Mouse (Mus musculus): ENCODE data around the gene Ccdc124. TPM values are rescaled to one million over a fixed set of nuclear protein-coding genes. Genes with fewer than 3 reads are reported as not detected.

Gene Ccdc124
- polyA plus RNA-seq, 1 experiment from 2014 or later = 162 TPM

GRCm38 (mm10) chr8:70851837-70852236 lies 21.9 kb downstream of the Ccdc124 start:
- no peak overlapping the region for H3K27ac ChIP-seq (replicated peaks)
- peaks cover 17% of the 10 kb centered on the region for H3K4me1 ChIP-seq
- no peak overlapping the region for H3K4me3 ChIP-seq (replicated peaks)
- no peaks in the 10 kb centered on the region for H3K9me3 ChIP-seq (replicated peaks)
- no peak for ATAC-seq (ENCODE audit: low FRiP score)
- no peak overlapping the region for H3K4me2 ChIP-seq
- no peak overlapping the region for H3K9ac ChIP-seq (replicated peaks)
- peaks cover 12% of the 10 kb centered on the region; the same call in 1 of the 2 replicates for H3K36me3 ChIP-seq
- WGBS = 45% methylated on average over 6 of the region's 6 CpGs
- H3K27me3 ChIP-seq (replicated peaks) = no peaks in the 10 kb centered on the region

DNA sequence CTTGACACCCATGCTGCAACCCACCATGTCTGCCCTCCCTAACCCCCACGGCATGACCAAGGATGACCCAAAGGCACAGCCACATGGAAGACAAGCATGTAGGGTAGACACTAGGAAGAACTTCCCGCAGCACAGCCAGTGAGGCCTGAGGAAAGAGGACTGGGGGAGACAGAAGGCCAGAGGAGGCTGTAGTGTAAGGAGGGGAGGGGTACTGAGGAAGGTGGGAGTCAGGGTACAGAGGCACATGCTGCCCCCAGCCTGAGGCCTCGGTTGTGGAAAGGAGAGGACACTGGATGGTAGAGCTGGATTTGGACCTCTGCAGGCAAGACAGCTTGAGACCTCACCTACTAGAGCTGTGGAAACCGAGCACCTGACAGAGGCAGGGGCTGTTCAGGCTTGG lies 22.8 kb downstream of the Ccdc124 start:
- 85% methylated on average over 4 of the region's 4 CpGs for WGBS
- Histone ChIP-seq H3K36me3 (peaks cover 12% of the 10 kb centered on the region; the same call in 1 of the 2 replicates), H3K9me3 (replicated peaks) (no peaks in the 10 kb centered on the region), H3K27ac (replicated peaks) (no peak overlapping the region), H3K4me1 (peaks cover 10% of the 10 kb centered on the region), H3K4me3 (replicated peaks) (no peak overlapping the region), H3K9ac (replicated peaks) (no peak overlapping the region), H3K4me2 (no peak overlapping the region), H3K27me3 (replicated peaks) (no peaks in the 10 kb centered on the region)
- no peak for ATAC-seq (ENCODE audit: low FRiP score)

DNA sequence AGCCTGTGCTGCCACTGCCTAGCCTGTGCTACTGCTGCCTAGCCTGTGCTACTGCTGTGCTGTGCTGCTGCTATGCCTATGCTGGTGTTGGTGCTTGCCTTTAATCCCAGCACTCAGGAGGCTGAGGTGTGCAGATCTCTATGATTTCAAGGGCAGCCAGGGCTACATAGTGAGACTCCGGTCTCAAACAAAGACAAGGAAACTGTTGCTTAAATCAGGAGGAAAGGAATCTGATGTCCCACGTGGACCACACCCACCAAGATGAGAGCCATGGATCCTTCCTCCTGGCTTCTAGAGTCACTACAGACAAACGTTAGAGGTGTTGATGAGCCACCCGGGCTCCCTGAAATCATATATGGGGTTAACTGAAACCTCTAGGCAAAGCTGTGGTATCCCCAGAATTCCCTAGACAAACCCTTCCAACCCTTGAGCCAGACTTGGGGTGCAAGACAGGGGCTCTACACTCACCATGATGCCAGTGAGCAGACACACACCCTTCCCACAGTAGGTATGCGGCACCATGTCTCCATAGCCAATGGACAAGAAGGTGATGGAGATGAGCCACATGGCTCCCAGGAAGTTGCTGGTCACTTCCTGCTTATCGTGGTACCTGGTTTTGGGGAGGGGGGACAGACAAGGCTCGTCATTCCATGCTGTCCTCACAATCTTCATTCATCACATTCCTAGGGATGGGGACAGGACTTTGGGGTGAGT lies 23.4 kb downstream of the Ccdc124 start:
- H3K27me3 ChIP-seq (replicated peaks) = no peaks in the 10 kb centered on the region
- 84% methylated on average over 7 of the region's 7 CpGs for WGBS
- H3K27ac ChIP-seq (replicated peaks) = no peak overlapping the region
- no peak overlapping the region for H3K9ac ChIP-seq (replicated peaks)
- peaks cover 8% of the 10 kb centered on the region for H3K4me1 ChIP-seq
- no peak for ATAC-seq (ENCODE audit: low FRiP score)
- no peak overlapping the region for H3K4me3 ChIP-seq (replicated peaks)
- H3K36me3 ChIP-seq = peaks cover 12% of the 10 kb centered on the region; the same call in 1 of the 2 replicates
- H3K9me3 ChIP-seq (replicated peaks) = no peaks in the 10 kb centered on the region
- H3K4me2 ChIP-seq = no peak overlapping the region

DNA sequence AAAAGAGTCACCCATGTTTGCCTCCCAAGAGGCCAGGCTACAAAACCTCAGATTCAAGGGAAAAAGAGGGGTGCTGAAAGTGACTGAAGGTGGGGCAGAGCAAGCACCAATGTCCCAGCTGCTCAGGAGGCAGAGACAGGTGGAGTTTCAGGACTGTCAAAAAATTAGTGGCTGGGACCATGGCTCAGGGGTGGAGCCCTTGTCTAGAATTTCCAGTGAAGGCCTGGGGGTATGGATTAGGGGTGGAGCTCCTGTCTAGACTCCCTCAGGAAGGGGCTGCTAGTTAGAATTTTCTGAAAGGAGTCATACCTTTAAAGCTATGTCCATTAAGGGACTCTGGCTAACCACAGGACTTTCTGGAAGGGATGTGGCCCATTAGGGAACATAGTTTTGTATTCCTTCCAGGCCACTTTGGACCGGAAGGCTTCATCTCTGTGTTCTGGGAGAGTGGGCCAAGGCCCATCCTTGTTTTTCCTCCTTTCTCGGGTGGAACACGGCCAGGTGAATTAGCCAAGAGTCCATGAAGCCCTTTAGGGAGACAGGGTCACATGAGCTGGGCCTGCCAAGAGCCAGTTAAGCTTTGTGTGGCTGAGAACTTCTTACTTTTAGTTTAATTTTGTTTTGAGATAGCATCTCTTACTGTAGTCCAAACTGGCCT lies 24.3 kb downstream of the Ccdc124 start:
- no peak for ATAC-seq (ENCODE audit: low FRiP score)
- Histone ChIP-seq H3K36me3 (peaks cover 12% of the 10 kb centered on the region; the same call in 1 of the 2 replicates), H3K27me3 (replicated peaks) (no peaks in the 10 kb centered on the region), H3K4me3 (replicated peaks) (no peak overlapping the region), H3K4me2 (no peak overlapping the region), H3K9me3 (replicated peaks) (no peaks in the 10 kb centered on the region), H3K27ac (replicated peaks) (no peak overlapping the region), H3K4me1 (peaks cover 8% of the 10 kb centered on the region; the same call in 1 of the 2 replicates), H3K9ac (replicated peaks) (no peak overlapping the region)
- WGBS = 86% methylated on average over 3 of the region's 3 CpGs

DNA sequence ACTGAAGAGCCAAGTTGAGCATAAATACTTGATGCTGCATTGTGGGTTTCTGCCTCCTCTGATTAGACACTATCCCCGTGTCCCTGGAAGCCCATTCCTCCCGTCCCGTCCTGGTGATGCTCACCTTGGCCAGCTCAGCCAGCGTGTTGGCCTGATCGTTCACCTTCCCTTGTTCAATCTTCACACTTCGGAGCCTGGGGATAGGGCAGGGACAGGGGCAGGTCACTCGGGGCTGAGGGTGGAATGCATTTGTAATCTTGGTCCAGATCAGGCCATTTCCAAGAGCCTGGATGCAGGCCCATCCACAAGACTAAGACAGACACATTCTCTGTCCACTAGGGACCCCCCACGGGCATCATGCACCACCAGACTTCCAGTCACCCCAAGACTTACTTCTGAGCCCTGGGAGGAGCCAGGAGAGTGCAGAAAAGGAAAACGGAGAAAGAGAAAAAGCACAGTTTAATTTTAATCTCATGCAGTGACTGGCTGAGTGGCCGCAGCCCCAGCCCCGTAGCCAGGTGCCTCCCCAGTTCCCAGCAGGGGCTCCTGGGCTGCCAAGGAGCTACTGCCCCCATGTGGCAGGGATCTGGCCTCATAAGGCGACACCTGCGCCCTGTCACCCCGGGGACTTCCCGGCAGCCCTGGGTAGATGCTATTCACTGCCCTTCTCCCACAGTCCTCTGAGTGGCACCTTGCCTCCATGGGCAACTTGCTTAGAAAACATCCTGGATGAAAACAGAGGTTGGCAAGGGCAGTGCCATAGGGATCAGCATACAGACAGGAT lies 27.2 kb downstream of the Ccdc124 start:
- no peak overlapping the region for H3K4me3 ChIP-seq (replicated peaks)
- no peak overlapping the region for H3K4me2 ChIP-seq
- H3K9me3 ChIP-seq (replicated peaks) = no peaks in the 10 kb centered on the region
- ATAC-seq (ENCODE audit: low FRiP score) = no peak
- no peaks in the 10 kb centered on the region for H3K27me3 ChIP-seq (replicated peaks)
- H3K27ac ChIP-seq (replicated peaks) = no peak overlapping the region
- peaks cover 10% of the 10 kb centered on the region; the same call in 1 of the 2 replicates for H3K36me3 ChIP-seq
- 57% methylated on average over 15 of the region's 15 CpGs for WGBS
- H3K9ac ChIP-seq (replicated peaks) = no peak overlapping the region
- H3K4me1 ChIP-seq = peaks cover 4% of the 10 kb centered on the region; the same call in 1 of the 2 replicates

- Histone ChIP-seq H3K36me3 (peaks cover 7% of the 10 kb centered on the region; the same call in 1 of the 2 replicates), H3K4me1 (peaks cover 16% of the 10 kb centered on the region), H3K27ac (replicated peaks) (no peak overlapping the region), H3K4me2 (no peak overlapping the region), H3K4me3 (replicated peaks) (no peak overlapping the region), H3K9ac (replicated peaks) (no peak overlapping the region), H3K9me3 (replicated peaks) (no peaks in the 10 kb centered on the region), H3K27me3 (replicated peaks) (no peaks in the 10 kb centered on the region)
- 40% methylated on average over 5 of the region's 5 CpGs for WGBS
- no peak for ATAC-seq (ENCODE audit: low FRiP score)
Observed at GRCm38 (mm10) chr8:70845108-70845507, 28.6 kb downstream of the Ccdc124 start.

DNA sequence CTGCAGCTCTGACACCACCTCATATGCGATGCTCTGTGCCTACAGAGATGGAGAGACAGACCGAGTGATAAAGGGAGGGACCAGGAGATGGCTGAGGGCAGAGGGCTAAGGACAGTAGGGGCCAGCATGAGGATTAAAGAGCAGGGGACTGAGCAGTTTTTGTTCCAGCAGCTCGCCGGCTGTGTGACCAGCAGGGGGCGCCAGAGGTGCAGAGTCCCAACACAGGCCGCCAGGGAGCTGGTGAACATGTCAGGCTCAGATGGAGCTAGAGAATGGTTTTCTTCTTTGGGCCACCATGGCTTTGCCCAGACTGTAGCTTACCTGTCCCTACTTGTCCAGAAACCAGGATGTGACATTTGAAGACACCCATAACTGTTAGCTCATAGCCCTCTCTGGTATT lies 29.2 kb downstream of the Ccdc124 start:
- Histone ChIP-seq H3K4me1 (peaks cover 19% of the 10 kb centered on the region), H3K4me3 (replicated peaks) (no peak overlapping the region), H3K9ac (replicated peaks) (no peak overlapping the region), H3K36me3 (peaks cover 5% of the 10 kb centered on the region; the same call in 1 of the 2 replicates), H3K27me3 (replicated peaks) (no peaks in the 10 kb centered on the region), H3K9me3 (replicated peaks) (no peaks in the 10 kb centered on the region), H3K27ac (replicated peaks) (no peak overlapping the region), H3K4me2 (no peak overlapping the region)
- WGBS = 2% methylated on average over 6 of the region's 6 CpGs
- no peak for ATAC-seq (ENCODE audit: low FRiP score)

DNA sequence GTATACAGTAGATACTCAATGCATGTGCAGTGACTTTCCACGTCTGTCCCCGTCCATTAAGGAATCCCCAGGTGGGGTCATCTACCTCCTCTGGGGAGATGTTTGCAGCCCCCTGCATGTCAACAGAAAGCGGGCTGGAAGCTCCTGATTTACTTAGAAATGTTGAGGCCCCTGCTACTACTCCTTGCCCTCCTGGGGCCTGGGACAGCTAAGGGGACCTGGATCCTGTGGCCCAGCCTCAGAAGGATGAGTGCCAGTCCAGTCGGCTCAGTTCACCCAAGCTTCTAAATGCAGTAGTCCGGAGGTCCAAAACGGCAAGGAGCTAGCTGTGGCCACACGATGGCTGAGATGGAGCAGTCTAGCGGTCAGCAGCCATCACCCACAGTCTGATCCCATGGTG lies 29.8 kb downstream of the Ccdc124 start:
- no peak overlapping the region for H3K4me2 ChIP-seq
- ATAC-seq (ENCODE audit: low FRiP score) = no peak
- peaks cover 19% of the 10 kb centered on the region for H3K4me1 ChIP-seq
- 86% methylated on average over 8 of the region's 8 CpGs for WGBS
- no peak overlapping the region for H3K27ac ChIP-seq (replicated peaks)
- H3K27me3 ChIP-seq (replicated peaks) = no peaks in the 10 kb centered on the region
- no peak overlapping the region for H3K9ac ChIP-seq (replicated peaks)
- H3K9me3 ChIP-seq (replicated peaks) = no peaks in the 10 kb centered on the region
- H3K4me3 ChIP-seq (replicated peaks) = no peak overlapping the region
- peaks cover 5% of the 10 kb centered on the region; the same call in 1 of the 2 replicates for H3K36me3 ChIP-seq

DNA sequence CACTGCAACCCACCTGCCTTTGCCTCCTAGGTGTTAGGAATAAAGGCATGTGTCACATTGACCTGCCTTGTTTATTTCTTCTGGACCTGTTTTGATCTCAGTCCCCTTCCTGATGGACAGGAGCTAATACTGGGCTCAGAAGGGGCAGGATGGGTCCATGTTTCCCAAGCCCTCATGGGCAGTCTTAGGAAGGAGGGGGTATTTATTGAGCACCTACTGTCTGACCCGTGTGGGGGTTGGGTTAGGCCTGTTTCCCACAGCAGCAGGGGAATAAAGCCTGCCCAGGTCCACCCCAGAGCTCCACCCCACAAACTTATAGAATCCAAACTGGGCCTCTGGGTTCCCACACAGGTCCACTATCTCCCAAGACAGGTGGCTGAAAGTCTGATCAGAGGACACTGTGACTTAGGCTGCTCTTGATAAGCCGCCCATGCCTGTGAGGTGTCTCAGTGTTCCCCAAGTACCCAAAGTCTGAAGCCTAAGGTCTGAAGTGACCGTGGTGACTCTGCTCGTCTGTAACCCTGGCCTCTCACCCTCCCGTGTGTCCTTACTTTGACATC lies 30.4 kb downstream of the Ccdc124 start:
- Histone ChIP-seq H3K4me3 (replicated peaks) (no peak overlapping the region), H3K27me3 (replicated peaks) (no peaks in the 10 kb centered on the region), H3K9ac (replicated peaks) (no peak overlapping the region), H3K36me3 (peaks cover 5% of the 10 kb centered on the region; the same call in 1 of the 2 replicates), H3K9me3 (replicated peaks) (no peaks in the 10 kb centered on the region), H3K4me2 (no peak overlapping the region), H3K27ac (replicated peaks) (no peak overlapping the region), H3K4me1 (peaks cover 25% of the 10 kb centered on the region)
- ATAC-seq (ENCODE audit: low FRiP score) = no peak
- 78% methylated on average over 5 of the region's 5 CpGs for WGBS

- peaks cover 5% of the 10 kb centered on the region; the same call in 1 of the 2 replicates for H3K36me3 ChIP-seq
- no peaks in the 10 kb centered on the region for H3K9me3 ChIP-seq (replicated peaks)
- no peak overlapping the region for H3K4me3 ChIP-seq (replicated peaks)
- no peak for ATAC-seq (ENCODE audit: low FRiP score)
- WGBS = 67% methylated on average over 25 of the region's 25 CpGs
- H3K4me2 ChIP-seq = no peak overlapping the region
- no peak overlapping the region for H3K27ac ChIP-seq (replicated peaks)
- H3K27me3 ChIP-seq (replicated peaks) = no peaks in the 10 kb centered on the region
- H3K9ac ChIP-seq (replicated peaks) = no peak overlapping the region
- peaks cover 25% of the 10 kb centered on the region for H3K4me1 ChIP-seq
Observed at GRCm38 (mm10) chr8:70842484-70842883, 31.3 kb downstream of the Ccdc124 start.
